Mouse (Mus musculus) neural tube, embryonic 13.5 days (tissue): ENCODE results near the gene Tnrc6b. TPM values are rescaled to one million over a fixed set of nuclear protein-coding genes. Genes with fewer than 3 reads are reported as not detected.
"Not testable (repeated sequence)": the region's sequence is repeated elsewhere in the genome, so short reads cannot be mapped to it uniquely, and the experiment has no call there.

Experiments used
- ATAC-seq: fragments of 200-750 bp; cut with Nextera tagmentation; 2 replicates; pipeline ENCODE4 v1.8.0; 2017; ENCODE audit warnings: low read depth, mild to moderate bottlenecking, moderate TSS enrichment, moderate library complexity
- H3K27ac ChIP-seq: fragments of 300-500 bp; sonication (generic); replicated peaks from 2 replicates; pipeline ENCODE4 v1.5.1; 2015; ENCODE audit warnings: moderate library complexity, mild to moderate bottlenecking, inconsistent platforms
- H3K27me3 ChIP-seq: fragments of 300-500 bp; sonication (generic); 2 replicates; pipeline ENCODE4 v1.6.1; 2015; ENCODE audit warnings: mild to moderate bottlenecking, inconsistent platforms
- H3K36me3 ChIP-seq: fragments of 300-500 bp; sonication (generic); 2 replicates; pipeline ENCODE4 v1.6.1; 2015; ENCODE audit warnings: mild to moderate bottlenecking, inconsistent platforms
- H3K4me1 ChIP-seq: fragments of 300-500 bp; sonication (generic); replicated peaks from 2 replicates; pipeline ENCODE4 v1.6.1; 2015; ENCODE audit warnings: inconsistent platforms
- H3K4me2 ChIP-seq: fragments of 300-500 bp; sonication (generic); 2 replicates; pipeline ENCODE4 v1.6.1; 2015; ENCODE audit warnings: inconsistent platforms, mild to moderate bottlenecking, moderate library complexity
- H3K4me3 ChIP-seq: fragments of 300-500 bp; sonication (generic); 2 replicates; pipeline ENCODE4 v1.5.1; 2015; ENCODE audit warnings: mild to moderate bottlenecking, inconsistent platforms
- H3K9ac ChIP-seq: fragments of 300-500 bp; sonication (generic); 2 replicates; pipeline ENCODE4 v1.6.1; 2015; ENCODE audit warnings: moderate library complexity, mild to moderate bottlenecking, inconsistent platforms
- H3K9me3 ChIP-seq: fragments of 300-500 bp; sonication (generic); 2 replicates; pipeline ENCODE4 v1.6.1; 2016; ENCODE audit warnings: inconsistent platforms
- WGBS: fragments of 180-500 bp; shearing (Covaris S2); methylation state at CpG from one replicate; pipeline ENCODE4 v1.1.7; 2015; 5-methylcytosine and 5-hydroxymethylcytosine counted together
- polyA plus RNA-seq: library from polyadenylated mRNA; unstranded; fragments of >200 nt; fragmentation: Nextera tagmentation; extraction: Ambion mirVana; gene quantifications from 2 replicates; pipeline ENCODE4 v1.2.1, GENCODE M21; 2015

Tnrc6b gene
- polyA plus RNA-seq, 1 experiment from 2014 or later, result 35.5 TPM

- Histone ChIP-seq H3K4me2 (no peak overlapping the region), H3K4me1 (no peaks in the 10 kb centered on the region), H3K27ac (no peak overlapping the region), H3K36me3 (peaks cover 79% of the 10 kb centered on the region), H3K4me3 (no peak overlapping the region), H3K9me3 (no peaks in the 10 kb centered on the region), H3K27me3 (no peaks in the 10 kb centered on the region), H3K9ac (no peak overlapping the region)
- WGBS, result 91% methylated on average over 1 of the region's 1 CpGs
- no peak for ATAC-seq
These were observed 202.7 kb downstream of the Tnrc6b start for GRCm38 (mm10) chr15:80913803-80914202.

GRCm38 (mm10) chr15:80915850-80916249 lies 204.7 kb downstream of the Tnrc6b start:
- WGBS, result 81% methylated on average over 2 of the region's 2 CpGs
- ATAC-seq, result no peak
- Histone ChIP-seq H3K27me3 (no peaks in the 10 kb centered on the region), H3K9me3 (no peaks in the 10 kb centered on the region), H3K4me3 (no peak overlapping the region), H3K36me3 (peaks cover 91% of the 10 kb centered on the region), H3K9ac (no peak overlapping the region), H3K4me1 (no peaks in the 10 kb centered on the region), H3K4me2 (no peak overlapping the region), H3K27ac (no peak overlapping the region)

- Histone ChIP-seq H3K9me3 (no peaks in the 10 kb centered on the region), H3K9ac (no peak overlapping the region), H3K4me1 (no peaks in the 10 kb centered on the region), H3K4me3 (no peak overlapping the region), H3K36me3 (peaks cover 91% of the 10 kb centered on the region), H3K27ac (no peak overlapping the region), H3K4me2 (no peak overlapping the region), H3K27me3 (no peaks in the 10 kb centered on the region)
- no peak for ATAC-seq
- 93% methylated on average over 7 of the region's 7 CpGs for WGBS
These were observed 205.5 kb downstream of the Tnrc6b start for GRCm38 (mm10) chr15:80916621-80917020.

- H3K36me3 ChIP-seq, result peaks cover 87% of the 10 kb centered on the region
- no peaks in the 10 kb centered on the region for H3K27me3 ChIP-seq
- 95% methylated on average over 3 of the region's 3 CpGs for WGBS
These were observed 209.2 kb downstream of the Tnrc6b start for GRCm38 (mm10) chr15:80920346-80920745.

GRCm38 (mm10) chr15:80921781-80922180 lies 210.7 kb downstream of the Tnrc6b start:
- 82% methylated on average over 4 of the region's 4 CpGs for WGBS
- no peaks in the 10 kb centered on the region for H3K27me3 ChIP-seq
- H3K9ac ChIP-seq, result no peak overlapping the region
- peaks cover 86% of the 10 kb centered on the region for H3K36me3 ChIP-seq
- no peak overlapping the region for H3K4me2 ChIP-seq
- H3K9me3 ChIP-seq, result no peaks in the 10 kb centered on the region
- H3K4me1 ChIP-seq, result no peaks in the 10 kb centered on the region
- no peak for ATAC-seq
- H3K27ac ChIP-seq, result no peak overlapping the region
- H3K4me3 ChIP-seq, result no peak overlapping the region

More at GRCm38 (mm10) chr15:80920346-80920745, 209.2 kb downstream of the Tnrc6b start:
- H3K9ac ChIP-seq, result no peak overlapping the region
- ATAC-seq, result no peak
- no peak overlapping the region for H3K27ac ChIP-seq
- H3K4me3 ChIP-seq, result no peak overlapping the region
- no peak overlapping the region for H3K4me2 ChIP-seq
- no peaks in the 10 kb centered on the region for H3K9me3 ChIP-seq
- H3K4me1 ChIP-seq, result no peaks in the 10 kb centered on the region

- no peak for ATAC-seq
- Histone ChIP-seq H3K27me3 (no peaks in the 10 kb centered on the region), H3K36me3 (peaks cover 89% of the 10 kb centered on the region), H3K4me3 (no peak overlapping the region), H3K9ac (no peak overlapping the region), H3K4me1 (no peaks in the 10 kb centered on the region), H3K27ac (no peak overlapping the region), H3K4me2 (no peak overlapping the region), H3K9me3 (no peaks in the 10 kb centered on the region)
- 90% methylated on average over 2 of the region's 2 CpGs for WGBS
These were observed 213.1 kb downstream of the Tnrc6b start for GRCm38 (mm10) chr15:80924211-80924610.

GRCm38 (mm10) chr15:80928811-80929355 lies 217.8 kb downstream of the Tnrc6b start:
- WGBS, result 84% methylated on average over 20 of the region's 20 CpGs
- ATAC-seq, result no peak
- H3K27me3 ChIP-seq, result no peaks in the 10 kb centered on the region
- no peak overlapping the region for H3K9ac ChIP-seq
- H3K4me3 ChIP-seq, result no peak overlapping the region
- H3K27ac ChIP-seq, result no peak overlapping the region
- H3K9me3 ChIP-seq, result no peaks in the 10 kb centered on the region
- H3K4me2 ChIP-seq, result no peak overlapping the region
- no peaks in the 10 kb centered on the region for H3K4me1 ChIP-seq
- peaks cover 83% of the 10 kb centered on the region for H3K36me3 ChIP-seq

GRCm38 (mm10) chr15:80930048-80930571 lies 219.0 kb downstream of the Tnrc6b start:
- Histone ChIP-seq H3K4me2 (no peak overlapping the region), H3K4me3 (no peak overlapping the region), H3K27me3 (no peaks in the 10 kb centered on the region), H3K36me3 (peaks cover 80% of the 10 kb centered on the region), H3K9ac (no peak overlapping the region), H3K27ac (no peak overlapping the region), H3K9me3 (no peaks in the 10 kb centered on the region), H3K4me1 (no peaks in the 10 kb centered on the region)
- ATAC-seq, result no peak
- 45% methylated on average over 14 of the region's 16 CpGs for WGBS

GRCm38 (mm10) chr15:80930676-80931320 lies 219.7 kb downstream of the Tnrc6b start:
- not testable (repeated sequence) for H3K4me3 ChIP-seq, H3K4me2 ChIP-seq, ATAC-seq, H3K27me3 ChIP-seq, H3K4me1 ChIP-seq, H3K9me3 ChIP-seq, H3K9ac ChIP-seq, H3K27ac ChIP-seq
- 94% methylated on average over 23 of the region's 23 CpGs for WGBS
- H3K36me3 ChIP-seq, result peaks cover 82% of the 10 kb centered on the region

GRCm38 (mm10) chr15:80931345-80931960 lies 220.3 kb downstream of the Tnrc6b start:
- no peaks in the 10 kb centered on the region for H3K9me3 ChIP-seq
- peaks cover 81% of the 10 kb centered on the region for H3K36me3 ChIP-seq
- ATAC-seq, result no peak
- H3K27me3 ChIP-seq, result no peaks in the 10 kb centered on the region
- no peak overlapping the region for H3K27ac ChIP-seq
- no peak overlapping the region for H3K4me2 ChIP-seq
- H3K9ac ChIP-seq, result no peak overlapping the region
- no peaks in the 10 kb centered on the region for H3K4me1 ChIP-seq
- 95% methylated on average over 9 of the region's 9 CpGs for WGBS
- H3K4me3 ChIP-seq, result no peak overlapping the region

GRCm38 (mm10) chr15:80934841-80935240 lies 223.7 kb downstream of the Tnrc6b start:
- H3K9me3 ChIP-seq, result no peaks in the 10 kb centered on the region
- 94% methylated on average over 5 of the region's 5 CpGs for WGBS

GRCm38 (mm10) chr15:80936686-80937085 lies 225.6 kb downstream of the Tnrc6b start:
- Histone ChIP-seq H3K27me3 (no peaks in the 10 kb centered on the region), H3K9ac (no peak overlapping the region), H3K9me3 (no peaks in the 10 kb centered on the region), H3K4me1 (no peaks in the 10 kb centered on the region), H3K4me3 (no peak overlapping the region), H3K27ac (no peak overlapping the region), H3K4me2 (no peak overlapping the region), H3K36me3 (peaks cover 55% of the 10 kb centered on the region)
- ATAC-seq, result no peak
- 87% methylated on average over 3 of the region's 3 CpGs for WGBS

More at GRCm38 (mm10) chr15:80934841-80935240, 223.7 kb downstream of the Tnrc6b start:
- H3K9ac ChIP-seq, result no peak overlapping the region
- no peak overlapping the region for H3K4me2 ChIP-seq
- H3K27ac ChIP-seq, result no peak overlapping the region
- H3K4me1 ChIP-seq, result no peaks in the 10 kb centered on the region
- H3K36me3 ChIP-seq, result peaks cover 62% of the 10 kb centered on the region
- H3K27me3 ChIP-seq, result no peaks in the 10 kb centered on the region
- H3K4me3 ChIP-seq, result no peak overlapping the region
- ATAC-seq, result no peak
